ENCODE assay signal across 8 mouse cellular contexts in the genomic region with DNA sequence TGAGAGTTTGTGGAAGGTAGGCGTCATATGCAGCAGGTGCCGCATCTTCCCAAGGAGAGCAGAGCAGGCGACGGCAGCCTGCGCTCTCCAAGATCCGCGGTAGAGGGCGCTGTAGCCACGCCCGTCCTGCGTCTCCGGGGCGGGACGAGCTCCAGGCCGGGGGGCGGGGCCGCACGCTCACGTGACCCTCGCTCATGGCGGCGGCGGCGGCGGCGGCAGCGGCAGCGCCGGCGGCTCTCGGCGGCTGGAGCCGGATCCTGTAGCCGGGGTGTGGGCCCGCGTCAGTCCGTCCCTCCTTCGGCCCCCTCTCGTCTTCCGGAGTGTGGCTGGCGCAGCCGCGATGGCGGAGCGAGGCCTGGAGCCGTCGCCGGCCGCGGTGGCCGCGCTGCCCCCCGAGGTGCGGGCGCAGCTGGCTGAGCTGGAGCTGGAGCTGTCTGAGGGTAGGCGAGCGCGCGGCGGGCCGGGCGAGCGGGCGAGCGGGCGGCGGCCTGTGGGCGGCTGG. TPM values are rescaled to one million over a fixed set of nuclear protein-coding genes. Genes with fewer than 3 reads are reported as not detected.
DNase-seq lines count a peak whose midpoint lies in the region; ATAC-seq lines count a peak whose summit lies in the region.

TSS of gene Dip2b (plus strand) at position 195 of the 502 bp plus-strand sequence.

- peak within 1 kb of the TSS; percentile 91 for H3K4me3 ChIP-seq in hindbrain, embryonic 16.5 days (ENCODE audit: low read length)

- no peaks in the 10 kb centered on the region for H3K36me3 ChIP-seq in hindbrain, embryonic 16.5 days (ENCODE audit: control insufficient read depth, insufficient read depth, low read length)

- DNase-seq in ZHBTc4 (ENCODE audit: low read depth, low spot score) = peak; percentile 98
- DNase-seq in cerebellum, postnatal 4 days (ENCODE audit: low spot score in 2 of 2) = peak; percentile 99 to 100
- DNase-seq in gastrocnemius, adult 18-20 months (ENCODE audit: low spot score) = peak; percentile 95
- DNase-seq in left cerebral cortex, adult 18-20 months (ENCODE audit: low spot score in 2 of 2) = peak; percentile 97 to 99
- peak; percentile 96 to 98 for DNase-seq in lung, postnatal 4 days
- peak; percentile 95 for DNase-seq in retina, postnatal 1 day
- DNase-seq in urinary bladder, adult 18-20 months (ENCODE audit: low spot score in 2 of 2) = peak; percentile 91 to 95

- H3K9ac ChIP-seq in hindbrain, embryonic 16.5 days (ENCODE audit: low read depth, low read length) = peak within 1 kb of the TSS; percentile 99

- peak; percentile 92 for ATAC-seq in hindbrain, embryonic 16.5 days

- peak within 1 kb of the TSS; percentile 99 for H3K27ac ChIP-seq in hindbrain, embryonic 16.5 days (ENCODE audit: low read depth, low read length)

- peaks cover 23% of the 10 kb centered on the region for H3K4me1 ChIP-seq in hindbrain, embryonic 16.5 days (ENCODE audit: control insufficient read depth, insufficient read depth, low read depth, low read length)

- under 1% methylated on average over 30 of the region's 68 CpGs for WGBS in hindbrain, embryonic 16.5 days

- H3K9me3 ChIP-seq in hindbrain, embryonic 16.5 days (ENCODE audit: control insufficient read depth, low read length) = no peaks in the 10 kb centered on the region

- H3K27me3 ChIP-seq in hindbrain, embryonic 16.5 days (replicated peaks; ENCODE audit: control insufficient read depth, insufficient read depth, low read length) = no peaks in the 10 kb centered on the region

- H3K4me2 ChIP-seq in hindbrain, embryonic 16.5 days (ENCODE audit: low read length) = peak within 1 kb of the TSS; percentile 56

RNA-seq across cellular contexts. Expression of gene Dip2b, which starts in this region (rescaled TPM):
- 1 to 10 TPM; 5.3 to 5.7 TPM for total RNA-seq in gastrocnemius, adult 18-20 months (2021)
- polyA plus RNA-seq in hindbrain, embryonic 16.5 days (2015; fragmentation: Nextera tagmentation; extraction: Ambion mirVana) = 12.4 and 16.4 TPM in 2 replicates
- 10 to 100 TPM; 59.9 to 63.5 TPM for total RNA-seq in left cerebral cortex, adult 18-20 months (2021)

Comparison
In these comparisons a context has a peak if more than half of its experiments do, and no peak if none do; other contexts are left out.
1. Peak in every context shown above with its lines: DNase-seq, ATAC-seq, H3K4me3 ChIP-seq and H3K27ac ChIP-seq.
2. RNA of gene Dip2b (total RNA-seq): 59.9 to 63.5 TPM in left cerebral cortex, adult 18-20 months; 5.3 to 5.7 TPM in gastrocnemius, adult 18-20 months; every median in the first group is over 4 times any median in the second.